Mouse (Mus musculus) limb, embryonic 10.5 days (tissue): ENCODE results near the gene Zdhhc23. TPM values are rescaled to one million over a fixed set of nuclear protein-coding genes. Genes with fewer than 3 reads are reported as not detected.

Experiments used
- DNase-seq: peaks from one replicate; pipeline ENCODE4 v3.0.0-alpha.2; 2017; ENCODE audit warnings: low spot score
- H3K27ac ChIP-seq: fragments of 300-500 bp; sonication (generic); 2 replicates; pipeline ENCODE4 v1.5.1; 2016; ENCODE audit warnings: mild to moderate bottlenecking
- H3K27me3 ChIP-seq: fragments of 300-500 bp; sonication (generic); 2 replicates; pipeline ENCODE4 v1.6.1; 2016; ENCODE audit warnings: low read depth, mild to moderate bottlenecking; ENCODE audit not compliant: poor library complexity, severe bottlenecking
- H3K36me3 ChIP-seq: fragments of 300-500 bp; sonication (generic); 2 replicates; pipeline ENCODE4 v1.6.1; 2016; ENCODE audit warnings: mild to moderate bottlenecking, moderate library complexity
- H3K4me1 ChIP-seq: fragments of 300-500 bp; sonication (generic); 2 replicates; pipeline ENCODE4 v1.6.1; 2016
- H3K4me3 ChIP-seq: fragments of 300-500 bp; sonication (generic); 2 replicates; pipeline ENCODE4 v1.5.1; 2016; ENCODE audit warnings: mild to moderate bottlenecking, moderate library complexity
- H3K9me3 ChIP-seq: fragments of 300-500 bp; sonication (generic); replicated peaks from 2 replicates; pipeline ENCODE4 v1.6.1; 2016; ENCODE audit warnings: mild to moderate bottlenecking
- WGBS: fragments of 180-500 bp; shearing (Covaris S2); methylation state at CpG from one replicate; pipeline ENCODE4 v1.1.7; 2016; 5-methylcytosine and 5-hydroxymethylcytosine counted together
- polyA plus RNA-seq: library from polyadenylated mRNA; unstranded; fragments of >200 nt; fragmentation: Nextera tagmentation; extraction: Ambion mirVana; gene quantifications from 2 replicates; pipeline ENCODE4 v1.2.1, GENCODE M21; 2016

Zdhhc23 gene
- polyA plus RNA-seq, 1 experiment from 2014 or later, result 1.1 TPM

DNA sequence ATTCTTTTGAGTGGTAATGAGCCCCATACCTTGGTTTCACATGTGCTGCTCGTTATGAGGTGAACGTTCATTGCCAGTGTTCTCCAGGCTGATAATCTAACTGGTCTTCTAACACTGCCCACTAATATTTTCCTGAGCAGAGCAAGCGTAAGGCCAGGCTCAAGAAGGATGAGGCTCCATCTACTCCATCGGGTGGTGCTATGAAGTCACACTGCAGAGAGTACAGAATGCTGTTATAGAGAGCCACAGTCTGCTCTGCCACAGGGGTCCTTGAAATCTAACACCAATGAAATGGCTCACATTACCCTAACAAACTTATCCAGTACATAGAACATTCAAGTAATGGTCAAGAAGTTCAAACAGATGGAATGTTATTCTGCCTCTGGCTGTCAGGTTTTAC, 21.6 kb downstream of the Zdhhc23 start:
- H3K9me3 ChIP-seq, result no peaks in the 10 kb centered on the region
- H3K4me3 ChIP-seq, result no peak overlapping the region
- 72% methylated on average over 4 of the region's 4 CpGs for WGBS

DNA sequence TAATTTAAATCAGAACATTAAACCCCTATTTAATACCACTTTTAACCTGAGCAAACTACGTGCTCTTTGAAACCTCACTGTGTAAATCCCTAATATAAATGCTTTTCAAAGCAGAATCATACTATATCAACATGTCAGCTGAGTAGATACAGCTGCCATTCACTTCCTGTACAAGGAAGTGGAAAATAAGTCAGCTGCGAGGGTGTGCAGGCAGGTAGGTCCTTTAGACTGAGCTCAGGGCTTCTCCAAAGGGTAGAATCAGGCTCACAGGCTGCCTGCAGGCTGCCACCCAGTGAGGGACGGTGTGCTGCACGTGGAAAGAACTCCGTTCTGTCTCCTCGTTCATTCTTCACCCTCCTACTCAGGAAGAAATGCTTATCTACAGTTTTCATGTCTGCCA, 24.7 kb downstream of the Zdhhc23 start:
- Histone ChIP-seq H3K27ac (no peak overlapping the region), H3K27me3 (no peaks in the 10 kb centered on the region), H3K4me1 (peaks cover 7% of the 10 kb centered on the region), H3K9me3 (no peaks in the 10 kb centered on the region), H3K4me3 (no peak overlapping the region), H3K36me3 (0 out of 2 replicates have a peak, but pooled peaks cover 7% of the 10 kb centered on the region)
- no peak for DNase-seq
- WGBS, result 82% methylated on average over 6 of the region's 6 CpGs

More for the DNA sequence above, 21.6 kb downstream of the Zdhhc23 start:
- Histone ChIP-seq H3K36me3 (0 out of 2 replicates have a peak, but pooled peaks cover 13% of the 10 kb centered on the region), H3K4me1 (peaks cover 7% of the 10 kb centered on the region), H3K27me3 (no peaks in the 10 kb centered on the region), H3K27ac (no peak overlapping the region)
- no peak for DNase-seq

DNA sequence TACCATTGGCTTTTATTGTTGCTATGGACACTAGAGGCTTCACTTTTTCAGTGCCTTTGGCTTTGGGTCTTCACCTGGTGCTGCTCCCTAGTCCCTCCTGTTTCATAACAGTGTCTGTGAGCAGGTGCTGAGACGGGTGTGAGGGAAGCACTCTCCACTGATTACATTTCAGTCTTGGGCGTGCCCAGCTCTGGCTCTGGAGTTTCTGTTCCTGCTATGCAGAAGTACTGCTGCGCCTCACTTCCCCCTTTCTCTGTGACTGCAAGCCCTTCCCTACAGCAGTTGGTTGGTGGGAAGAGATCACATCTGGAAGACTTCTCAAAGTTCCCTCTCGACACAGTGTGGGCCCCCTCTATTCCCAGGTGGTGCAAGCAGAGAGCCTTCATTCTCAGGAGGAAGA, 28.0 kb downstream of the Zdhhc23 start:
- Histone ChIP-seq H3K9me3 (no peaks in the 10 kb centered on the region), H3K27me3 (no peaks in the 10 kb centered on the region), H3K4me3 (no peak overlapping the region), H3K4me1 (no peaks in the 10 kb centered on the region), H3K27ac (no peak overlapping the region), H3K36me3 (no peaks in the 10 kb centered on the region)
- no peak for DNase-seq
- WGBS, result 84% methylated on average over 4 of the region's 4 CpGs

DNA sequence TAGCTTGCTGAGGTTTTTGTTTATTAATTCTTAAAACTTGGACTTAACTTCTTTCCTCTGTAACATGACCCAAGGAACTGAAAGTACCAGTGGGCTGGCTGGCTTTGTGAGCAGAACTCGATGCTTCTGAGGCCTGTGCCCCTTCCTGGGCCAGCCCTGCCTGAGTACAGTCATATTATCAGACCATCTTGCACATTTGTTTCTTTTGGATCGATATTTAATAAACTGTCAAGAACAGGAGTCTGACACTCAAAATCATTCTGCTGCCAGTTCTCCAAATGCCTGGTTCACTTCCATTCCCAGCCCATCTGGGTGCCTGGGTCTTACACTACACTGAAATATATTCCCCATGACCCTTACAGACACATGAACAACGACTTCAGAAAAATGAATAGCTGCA, 33.7 kb downstream of the Zdhhc23 start:
- WGBS, result 82% methylated on average over 3 of the region's 3 CpGs
- Histone ChIP-seq H3K27me3 (no peaks in the 10 kb centered on the region), H3K4me1 (no peaks in the 10 kb centered on the region), H3K9me3 (no peaks in the 10 kb centered on the region), H3K4me3 (no peak overlapping the region), H3K36me3 (no peaks in the 10 kb centered on the region), H3K27ac (no peak overlapping the region)
- no peak for DNase-seq

DNA sequence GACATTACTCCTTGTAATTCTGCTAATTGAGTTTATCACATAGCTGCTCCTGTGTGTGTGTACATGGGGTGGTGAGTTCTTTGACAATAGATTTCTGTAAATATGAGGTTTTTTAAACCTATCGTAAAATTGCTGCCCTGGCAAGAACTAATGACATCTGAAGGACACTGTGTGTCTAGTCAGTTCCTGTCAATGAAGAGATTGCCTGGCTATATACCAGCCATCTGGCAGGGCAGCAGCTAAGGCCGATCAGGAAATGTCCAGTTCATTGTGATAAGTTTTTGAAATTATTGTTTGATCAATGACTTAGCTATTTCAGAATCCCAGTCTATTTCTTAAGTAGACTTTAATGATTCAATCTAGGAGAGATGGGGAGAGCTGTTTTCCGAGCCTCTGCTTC, 34.2 kb downstream of the Zdhhc23 start:
- WGBS, result 96% methylated on average over 3 of the region's 3 CpGs

DNA sequence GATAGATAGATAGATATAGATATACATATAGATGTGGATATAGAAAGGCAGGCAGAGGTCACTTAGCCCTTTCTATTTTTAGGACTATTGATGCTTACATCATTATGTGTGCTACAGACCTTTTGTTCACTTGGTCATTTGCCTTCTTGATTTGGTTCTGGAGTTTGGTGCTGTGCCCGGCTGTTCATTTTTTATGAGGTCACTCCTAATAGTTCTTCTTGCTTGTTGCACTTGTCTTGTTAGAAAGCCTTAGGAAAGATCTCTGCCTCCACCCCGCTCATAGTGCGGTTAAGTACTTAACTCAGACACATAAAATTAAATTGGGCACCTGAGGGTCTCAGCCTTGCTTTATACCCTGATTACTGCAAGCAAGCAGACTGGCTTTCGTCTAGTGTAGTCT, 38.7 kb downstream of the Zdhhc23 start:
- Histone ChIP-seq H3K4me3 (no peak overlapping the region), H3K36me3 (no peaks in the 10 kb centered on the region), H3K4me1 (no peaks in the 10 kb centered on the region), H3K27me3 (no peaks in the 10 kb centered on the region), H3K27ac (no peak overlapping the region), H3K9me3 (no peaks in the 10 kb centered on the region)
- no peak for DNase-seq
- 74% methylated on average over 4 of the region's 4 CpGs for WGBS

More for the DNA sequence above, 34.2 kb downstream of the Zdhhc23 start:
- no peaks in the 10 kb centered on the region for H3K9me3 ChIP-seq
- H3K36me3 ChIP-seq, result no peaks in the 10 kb centered on the region
- H3K4me1 ChIP-seq, result no peaks in the 10 kb centered on the region
- H3K27me3 ChIP-seq, result no peaks in the 10 kb centered on the region
- DNase-seq, result no peak
- no peak overlapping the region for H3K4me3 ChIP-seq
- H3K27ac ChIP-seq, result no peak overlapping the region

DNA sequence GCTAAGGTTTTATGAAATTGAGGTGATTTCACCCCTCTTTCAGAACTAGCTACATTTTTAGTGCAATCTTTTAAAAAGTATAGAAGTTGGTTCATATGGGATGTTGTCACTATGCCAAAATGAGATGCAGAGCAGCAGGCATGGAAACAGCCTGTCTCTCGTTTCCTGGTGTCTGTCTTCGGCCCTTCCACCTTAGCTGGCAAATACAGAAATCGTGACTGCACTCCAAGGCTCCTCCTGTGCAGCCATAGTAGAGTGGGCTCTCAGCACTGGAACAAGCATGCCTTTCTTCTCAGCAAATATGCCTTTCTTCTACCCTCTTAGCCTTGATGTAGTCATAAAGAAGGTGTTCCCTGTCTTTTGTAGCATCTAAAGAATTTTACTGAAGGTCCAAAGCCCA, 43.7 kb downstream of the Zdhhc23 start:
- 84% methylated on average over 3 of the region's 3 CpGs for WGBS
- H3K36me3 ChIP-seq, result no peaks in the 10 kb centered on the region
- no peak for DNase-seq
- H3K9me3 ChIP-seq, result no peaks in the 10 kb centered on the region
- no peak overlapping the region for H3K4me3 ChIP-seq
- no peaks in the 10 kb centered on the region for H3K27me3 ChIP-seq
- no peaks in the 10 kb centered on the region for H3K4me1 ChIP-seq
- H3K27ac ChIP-seq, result no peak overlapping the region

DNA sequence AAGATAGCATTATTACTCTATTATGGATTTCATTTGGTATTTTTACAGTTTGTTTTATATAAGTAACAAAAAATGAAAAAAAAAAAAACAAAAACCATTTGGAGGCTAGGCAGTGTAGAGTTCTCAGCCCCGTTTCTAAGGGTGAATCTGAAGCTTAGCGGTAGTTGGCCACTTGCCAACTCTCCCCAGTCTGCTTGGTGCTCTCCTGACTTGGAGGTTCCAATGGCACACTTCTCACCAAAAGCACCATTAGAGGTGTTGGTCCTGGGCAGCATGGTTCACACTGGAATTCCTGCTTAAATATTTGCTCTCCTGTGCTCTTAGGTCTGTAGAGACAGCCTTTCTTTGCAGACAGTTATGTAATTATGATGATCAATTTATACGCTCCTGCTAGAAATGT, 44.2 kb downstream of the Zdhhc23 start:
- WGBS, result 93% methylated on average over 3 of the region's 3 CpGs
- no peaks in the 10 kb centered on the region for H3K4me1 ChIP-seq
- H3K4me3 ChIP-seq, result no peak overlapping the region
- H3K9me3 ChIP-seq, result no peaks in the 10 kb centered on the region
- no peak overlapping the region for H3K27ac ChIP-seq
- no peaks in the 10 kb centered on the region for H3K27me3 ChIP-seq
- no peaks in the 10 kb centered on the region for H3K36me3 ChIP-seq
- DNase-seq, result no peak

DNA sequence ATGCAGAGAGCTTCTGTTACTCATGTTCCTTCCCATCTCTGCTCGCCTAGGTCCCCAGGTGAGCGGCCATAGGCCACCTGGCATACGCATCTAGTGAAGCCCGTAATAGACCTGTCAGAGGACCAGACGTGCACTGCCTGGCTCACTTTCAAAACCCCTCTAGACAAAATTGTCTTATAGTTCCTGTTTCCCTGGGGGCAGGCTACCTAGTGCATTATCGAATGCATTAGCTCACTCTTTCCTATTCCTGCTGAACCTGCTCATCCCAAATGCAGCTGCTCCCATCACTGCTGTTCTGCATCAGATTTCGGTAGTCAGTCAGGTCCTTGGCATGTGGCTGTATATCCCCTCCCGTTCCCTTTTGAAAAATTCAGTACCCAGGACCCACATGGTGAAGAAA, 44.7 kb downstream of the Zdhhc23 start:
- no peaks in the 10 kb centered on the region for H3K9me3 ChIP-seq
- WGBS, result 94% methylated on average over 8 of the region's 8 CpGs
- no peak overlapping the region for H3K4me3 ChIP-seq
- no peaks in the 10 kb centered on the region for H3K4me1 ChIP-seq
- no peak for DNase-seq
- H3K36me3 ChIP-seq, result no peaks in the 10 kb centered on the region
- no peaks in the 10 kb centered on the region for H3K27me3 ChIP-seq
- H3K27ac ChIP-seq, result no peak overlapping the region

DNA sequence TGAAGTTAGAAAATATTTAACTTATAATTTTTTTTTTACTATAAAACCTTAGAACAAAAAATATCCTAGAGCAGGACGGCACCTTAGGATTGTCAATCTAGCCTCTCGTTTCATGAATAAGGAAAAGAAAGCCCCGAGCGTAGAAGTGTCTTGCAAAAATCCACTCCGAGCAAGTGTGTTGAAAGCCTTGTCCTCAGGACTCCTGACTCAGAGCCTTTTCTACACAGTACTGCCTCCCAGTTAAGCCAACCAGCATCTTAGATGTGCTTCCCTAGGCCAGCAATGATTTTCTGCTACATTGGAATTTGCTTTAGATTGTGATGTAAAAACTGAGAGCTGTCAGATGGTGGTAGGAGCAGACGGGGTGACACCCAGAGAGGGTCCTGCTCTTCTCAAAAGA, 46.5 kb downstream of the Zdhhc23 start:
- H3K4me1 ChIP-seq, result no peaks in the 10 kb centered on the region
- WGBS, result 92% methylated on average over 6 of the region's 6 CpGs
- no peaks in the 10 kb centered on the region for H3K9me3 ChIP-seq
- DNase-seq, result no peak
- H3K27me3 ChIP-seq, result no peaks in the 10 kb centered on the region
- no peaks in the 10 kb centered on the region for H3K36me3 ChIP-seq
- H3K27ac ChIP-seq, result no peak overlapping the region
- H3K4me3 ChIP-seq, result no peak overlapping the region

DNA sequence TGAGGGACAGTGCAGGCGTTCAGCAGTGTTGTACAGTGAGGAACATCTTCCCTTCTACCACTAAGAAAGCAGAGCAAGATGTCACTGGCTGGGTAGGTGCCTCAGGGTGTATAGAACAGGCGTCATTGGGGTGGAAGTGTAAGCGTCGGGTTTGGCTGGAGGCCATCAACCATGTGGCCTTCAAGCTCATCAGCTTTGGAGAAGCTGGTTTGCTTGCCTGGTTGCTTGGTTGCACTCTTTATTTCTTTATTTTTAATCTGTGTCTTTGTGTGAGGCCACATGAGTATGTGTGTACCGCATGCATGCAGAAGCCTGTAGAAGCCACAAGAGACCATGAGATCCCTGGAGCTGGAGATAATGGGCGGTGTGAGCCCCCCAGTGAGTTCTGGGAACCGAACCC, 47.3 kb downstream of the Zdhhc23 start:
- H3K27ac ChIP-seq, result no peak overlapping the region
- H3K36me3 ChIP-seq, result no peaks in the 10 kb centered on the region
- no peaks in the 10 kb centered on the region for H3K4me1 ChIP-seq
- no peak for DNase-seq
- H3K9me3 ChIP-seq, result no peaks in the 10 kb centered on the region
- WGBS, result 97% methylated on average over 7 of the region's 7 CpGs
- H3K27me3 ChIP-seq, result no peaks in the 10 kb centered on the region
- H3K4me3 ChIP-seq, result no peak overlapping the region

DNA sequence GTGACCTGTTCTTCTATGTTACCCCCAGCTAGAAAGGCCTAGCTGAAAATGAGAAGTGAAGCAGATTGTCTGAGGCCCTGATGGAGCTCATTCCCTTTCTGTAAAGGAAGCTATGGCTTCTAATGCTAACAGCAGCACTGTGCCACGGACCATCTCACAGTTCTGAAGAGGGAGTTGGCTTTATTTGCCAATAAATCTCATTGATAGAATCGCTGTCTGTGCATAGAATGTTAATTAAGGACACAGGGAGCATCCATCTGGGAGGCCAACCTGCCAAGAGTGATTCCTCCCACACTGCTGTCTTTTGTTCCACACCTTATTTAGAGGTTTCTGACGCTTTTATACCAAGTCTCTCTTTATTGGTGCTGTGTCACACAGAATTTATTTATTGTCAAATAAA, 48.1 kb downstream of the Zdhhc23 start:
- no peak for DNase-seq
- no peaks in the 10 kb centered on the region for H3K4me1 ChIP-seq
- H3K9me3 ChIP-seq, result no peaks in the 10 kb centered on the region
- WGBS, result 77% methylated on average over 3 of the region's 3 CpGs
- no peak overlapping the region for H3K4me3 ChIP-seq
- no peaks in the 10 kb centered on the region for H3K27me3 ChIP-seq
- H3K27ac ChIP-seq, result no peak overlapping the region
- H3K36me3 ChIP-seq, result no peaks in the 10 kb centered on the region

DNA sequence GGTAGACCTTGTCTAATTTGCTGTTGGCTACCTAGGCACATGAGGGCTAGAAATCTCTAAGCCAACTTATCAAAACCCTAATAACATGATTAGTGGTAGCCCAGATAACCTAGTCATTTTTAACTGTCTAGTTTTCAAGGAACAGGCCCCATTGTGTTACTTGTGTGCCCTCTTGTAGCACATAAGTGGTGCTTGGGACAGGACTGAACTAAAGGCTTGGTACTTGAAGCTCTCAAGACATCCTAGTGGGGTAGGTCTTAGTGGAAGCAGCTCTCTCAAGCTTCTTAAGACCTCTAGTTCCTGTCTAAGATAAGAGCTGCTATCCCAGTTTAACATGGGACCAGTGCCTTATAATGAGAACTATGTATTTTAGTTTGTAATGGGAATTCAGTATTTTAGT, 49.0 kb downstream of the Zdhhc23 start:
- Histone ChIP-seq H3K4me3 (no peak overlapping the region), H3K9me3 (no peaks in the 10 kb centered on the region), H3K27ac (no peak overlapping the region), H3K27me3 (no peaks in the 10 kb centered on the region), H3K4me1 (no peaks in the 10 kb centered on the region), H3K36me3 (no peaks in the 10 kb centered on the region)
- DNase-seq, result no peak

DNA sequence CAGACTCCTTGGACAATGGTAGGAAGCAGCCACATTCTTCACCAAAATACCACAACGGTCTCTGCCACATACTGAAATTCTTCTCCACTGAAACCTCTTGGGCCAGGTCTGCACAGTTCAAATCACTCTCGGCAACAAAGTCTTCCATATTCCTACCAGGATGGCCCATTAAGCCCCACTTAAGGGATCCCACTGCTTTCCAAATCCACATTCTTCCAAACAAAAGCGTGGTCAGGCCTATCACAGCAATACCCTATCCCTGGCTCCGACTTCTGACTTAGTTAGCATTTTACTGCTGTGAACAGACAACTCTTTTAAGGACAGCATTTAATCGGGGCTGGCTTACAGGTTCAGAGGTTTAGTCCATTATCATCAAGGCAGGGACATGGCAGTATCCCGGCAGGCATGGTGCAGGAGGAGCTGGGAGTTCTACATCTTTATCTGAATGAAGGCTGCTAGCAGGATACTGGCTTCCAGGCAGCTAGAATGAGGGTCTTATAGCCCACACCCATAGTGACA, 53.2 kb downstream of the Zdhhc23 start, which contains the start of gene Qtrt2:
Gene Qtrt2, minus strand, starts transcription at position 469 of the 519 bp plus-strand sequence.
- Histone ChIP-seq H3K27me3 (no peaks in the 10 kb centered on the region), H3K4me3 (no peak within 1 kb of the TSS), H3K27ac (no peak within 1 kb of the TSS), H3K9me3 (no peaks in the 10 kb centered on the region), H3K4me1 (no peaks in the 10 kb centered on the region), H3K36me3 (no peaks in the 10 kb centered on the region)
- 76% methylated on average over 6 of the region's 6 CpGs for WGBS
- DNase-seq, result no peak
